Mouse (Mus musculus) midbrain, embryonic 14.5 days (tissue): ENCODE measurements around the gene Hspa4. TPM values are rescaled to one million over a fixed set of nuclear protein-coding genes. Genes with fewer than 3 reads are reported as not detected.

Experiments used
- ATAC-seq: fragments of 200-750 bp; cut with Nextera tagmentation; 2 replicates; pipeline ENCODE4 v1.8.0; 2017; ENCODE audit warnings: moderate number of reproducible peaks, moderate library complexity; ENCODE audit not compliant: low FRiP score, low TSS enrichment
- DNase-seq: peaks from one replicate; pipeline ENCODE4 v3.0.0-alpha.2; 2015
- H3K27ac ChIP-seq: fragments of 300-500 bp; sonication (generic); replicated peaks from 2 replicates; pipeline ENCODE4 v1.5.1; 2014; ENCODE audit warnings: mild to moderate bottlenecking, low read depth, low read length, moderate library complexity
- H3K27me3 ChIP-seq: fragments of 300-500 bp; sonication (generic); 2 replicates; pipeline ENCODE4 v1.6.1; 2014; ENCODE audit warnings: low read length, control low read depth, mixed read lengths; ENCODE audit not compliant: control insufficient read depth, insufficient read depth
- H3K36me3 ChIP-seq: fragments of 300-500 bp; sonication (generic); 2 replicates; pipeline ENCODE4 v1.6.1; 2014; ENCODE audit warnings: low read length, control low read depth; ENCODE audit not compliant: control insufficient read depth, insufficient read depth
- H3K4me1 ChIP-seq: fragments of 300-500 bp; sonication (generic); 2 replicates; pipeline ENCODE4 v1.6.1; 2014; ENCODE audit warnings: mild to moderate bottlenecking, antibody characterized with exemption, low read length, control low read depth; ENCODE audit not compliant: control insufficient read depth, insufficient read depth
- H3K4me2 ChIP-seq: fragments of 300-500 bp; sonication (generic); 2 replicates; pipeline ENCODE4 v1.6.1; 2014; ENCODE audit warnings: mild to moderate bottlenecking, low read length, moderate library complexity
- H3K4me3 ChIP-seq: fragments of 300-500 bp; sonication (generic); replicated peaks from 2 replicates; pipeline ENCODE4 v1.5.1; 2014; ENCODE audit warnings: low read depth, low read length
- H3K9ac ChIP-seq: fragments of 300-500 bp; sonication (generic); replicated peaks from 2 replicates; pipeline ENCODE4 v1.6.1; 2014; ENCODE audit warnings: mild to moderate bottlenecking, low read length, moderate library complexity
- H3K9me3 ChIP-seq: fragments of 300-500 bp; sonication (generic); 2 replicates; pipeline ENCODE4 v1.6.1; 2016; ENCODE audit warnings: low read length, control low read depth, mixed read lengths; ENCODE audit not compliant: control insufficient read depth
- WGBS: fragments of 180-500 bp; shearing (Covaris S2); extraction: QIAGEN DNeasy Blood & Tissue Kit; methylation state at CpG from one replicate; pipeline ENCODE4 v1.1.7; 2014; 5-methylcytosine and 5-hydroxymethylcytosine counted together
- polyA plus RNA-seq: library from polyadenylated mRNA; unstranded; fragments of >200 nt; fragmentation: Nextera tagmentation; extraction: Ambion mirVana; gene quantifications from 2 replicates; pipeline ENCODE4 v1.2.1, GENCODE M21; 2014

The Hspa4 gene
- polyA plus RNA-seq, 1 experiment from 2014 or later: 57.4 TPM

DNA sequence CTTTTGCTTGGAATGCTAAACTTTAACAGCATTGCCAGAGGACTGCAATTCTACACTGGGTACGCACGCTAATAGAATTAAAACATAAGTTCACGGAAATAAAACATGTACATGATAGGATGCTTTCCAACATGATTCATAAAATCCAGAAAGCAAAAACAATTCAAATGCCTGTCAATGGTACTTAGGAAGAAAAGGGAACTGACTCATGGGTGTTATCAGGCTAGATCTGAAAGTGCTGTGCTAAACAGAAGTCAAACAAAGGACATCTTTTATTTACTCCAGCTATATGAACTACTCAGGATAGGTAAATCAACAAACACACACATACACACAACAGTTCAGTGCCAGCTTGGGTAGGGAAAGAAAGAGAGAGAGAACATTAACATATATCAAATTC lies 24.9 kb downstream of the Hspa4 start:
- DNase-seq (no peak), ATAC-seq (no peak)
- Histone ChIP-seq H3K4me2 (no peak overlapping the region), H3K36me3 (peaks cover 70% of the 10 kb centered on the region), H3K9me3 (no peaks in the 10 kb centered on the region), H3K27me3 (no peaks in the 10 kb centered on the region), H3K27ac (no peak overlapping the region), H3K9ac (no peak overlapping the region), H3K4me3 (no peak overlapping the region), H3K4me1 (no peaks in the 10 kb centered on the region)
- WGBS: 96% methylated on average over 3 of the region's 3 CpGs

DNA sequence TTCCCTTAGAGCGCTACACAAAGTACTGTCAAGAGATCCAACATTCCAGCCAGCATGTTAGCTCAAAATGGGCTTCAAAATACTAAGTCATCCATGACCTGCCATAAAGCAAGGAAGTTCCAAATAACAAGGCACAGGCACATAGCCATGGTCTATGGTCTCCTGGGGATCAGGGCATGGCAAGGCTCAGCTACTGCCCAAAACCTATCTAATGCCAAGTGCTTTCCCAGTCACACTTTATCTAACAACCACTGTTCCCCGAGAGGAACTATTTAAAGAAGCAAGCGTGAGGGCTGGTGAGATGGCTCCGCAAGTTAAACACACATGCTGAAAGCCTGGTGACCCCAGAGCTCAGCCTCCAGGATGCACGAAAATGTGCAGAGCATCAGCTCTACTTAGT lies 26.9 kb downstream of the Hspa4 start:
- H3K9me3 ChIP-seq: no peaks in the 10 kb centered on the region
- 96% methylated on average over 5 of the region's 5 CpGs for WGBS
- H3K27me3 ChIP-seq: no peaks in the 10 kb centered on the region
- no peak for ATAC-seq
- no peaks in the 10 kb centered on the region for H3K4me1 ChIP-seq
- H3K4me3 ChIP-seq: no peak overlapping the region
- H3K4me2 ChIP-seq: no peak overlapping the region
- H3K27ac ChIP-seq: no peak overlapping the region
- H3K36me3 ChIP-seq: peaks cover 80% of the 10 kb centered on the region
- no peak for DNase-seq
- no peak overlapping the region for H3K9ac ChIP-seq

DNA sequence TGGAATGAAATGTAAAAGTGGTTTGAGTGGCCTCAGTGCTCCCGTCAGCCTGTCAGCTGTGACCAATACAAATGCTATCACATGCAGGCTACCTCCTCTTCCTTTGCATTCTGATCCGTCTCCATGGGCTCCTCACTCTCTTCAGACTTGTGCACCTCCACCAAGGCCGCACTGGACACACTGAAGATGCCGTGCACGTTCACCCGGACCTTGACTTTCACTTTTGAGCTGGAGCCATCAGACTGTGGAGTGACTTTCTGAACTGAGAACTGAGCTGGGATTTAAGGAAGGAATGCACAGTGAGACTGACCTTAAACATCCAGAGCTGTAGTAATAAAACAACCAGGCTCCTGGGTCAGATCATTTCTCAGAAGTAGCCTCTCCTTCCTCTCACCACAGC lies 30.7 kb downstream of the Hspa4 start:
- Histone ChIP-seq H3K4me3 (no peak overlapping the region), H3K36me3 (peaks cover 95% of the 10 kb centered on the region), H3K9ac (no peak overlapping the region), H3K27me3 (no peaks in the 10 kb centered on the region), H3K4me1 (no peaks in the 10 kb centered on the region), H3K27ac (no peak overlapping the region), H3K9me3 (no peaks in the 10 kb centered on the region), H3K4me2 (no peak overlapping the region)
- ATAC-seq (no peak), DNase-seq (no peak)
- WGBS: 95% methylated on average over 6 of the region's 6 CpGs

DNA sequence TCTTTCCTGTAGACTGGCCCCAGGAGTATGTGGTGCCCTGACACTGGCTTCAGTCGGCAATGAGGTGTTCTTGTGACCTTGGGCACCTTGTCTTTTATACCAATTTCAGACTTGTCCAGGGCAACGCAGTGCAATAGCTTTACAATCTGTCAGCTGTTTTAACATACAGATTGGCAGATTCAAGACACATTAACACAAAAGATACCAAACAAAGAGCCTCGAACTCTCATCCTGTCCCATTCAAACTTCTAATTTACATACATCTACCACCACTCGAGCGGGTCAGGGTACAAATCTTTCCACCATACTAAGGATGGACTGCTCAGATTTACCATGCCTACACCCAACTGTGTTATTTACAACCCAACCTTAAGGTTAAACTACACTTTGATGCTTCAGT lies 39.7 kb downstream of the Hspa4 start:
- no peak overlapping the region for H3K4me3 ChIP-seq
- peaks cover 54% of the 10 kb centered on the region for H3K36me3 ChIP-seq
- H3K27me3 ChIP-seq: no peaks in the 10 kb centered on the region
- no peak overlapping the region for H3K27ac ChIP-seq
- H3K4me2 ChIP-seq: no peak overlapping the region
- DNase-seq (no peak), ATAC-seq (no peak)
- H3K9ac ChIP-seq: no peak overlapping the region
- H3K9me3 ChIP-seq: no peaks in the 10 kb centered on the region
- H3K4me1 ChIP-seq: no peaks in the 10 kb centered on the region
- WGBS: 82% methylated on average over 5 of the region's 5 CpGs

DNA sequence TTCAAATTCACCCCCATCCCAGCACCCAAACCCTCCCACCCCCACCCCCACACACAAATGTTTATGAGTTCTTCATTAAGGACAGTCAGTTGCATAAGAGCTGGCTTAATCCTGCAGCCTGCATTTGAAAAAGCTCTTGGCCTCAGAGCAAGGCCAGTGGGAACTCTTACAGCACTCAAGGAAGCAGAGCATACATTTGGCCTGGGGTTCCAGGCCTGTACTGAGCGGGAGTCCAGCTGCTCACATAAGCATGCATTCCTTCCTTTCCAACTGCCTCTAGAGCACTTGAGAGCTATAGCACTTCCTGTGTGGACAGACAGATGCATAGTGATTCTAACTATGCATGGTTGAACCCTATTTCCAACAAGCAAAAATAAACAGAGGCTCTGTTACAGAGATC lies 40.2 kb downstream of the Hspa4 start:
- no peak for ATAC-seq
- WGBS: 88% methylated on average over 1 of the region's 1 CpGs
- DNase-seq: no peak
- Histone ChIP-seq H3K27me3 (no peaks in the 10 kb centered on the region), H3K27ac (no peak overlapping the region), H3K4me1 (no peaks in the 10 kb centered on the region), H3K4me3 (no peak overlapping the region), H3K36me3 (peaks cover 49% of the 10 kb centered on the region), H3K4me2 (no peak overlapping the region), H3K9ac (no peak overlapping the region), H3K9me3 (no peaks in the 10 kb centered on the region)

DNA sequence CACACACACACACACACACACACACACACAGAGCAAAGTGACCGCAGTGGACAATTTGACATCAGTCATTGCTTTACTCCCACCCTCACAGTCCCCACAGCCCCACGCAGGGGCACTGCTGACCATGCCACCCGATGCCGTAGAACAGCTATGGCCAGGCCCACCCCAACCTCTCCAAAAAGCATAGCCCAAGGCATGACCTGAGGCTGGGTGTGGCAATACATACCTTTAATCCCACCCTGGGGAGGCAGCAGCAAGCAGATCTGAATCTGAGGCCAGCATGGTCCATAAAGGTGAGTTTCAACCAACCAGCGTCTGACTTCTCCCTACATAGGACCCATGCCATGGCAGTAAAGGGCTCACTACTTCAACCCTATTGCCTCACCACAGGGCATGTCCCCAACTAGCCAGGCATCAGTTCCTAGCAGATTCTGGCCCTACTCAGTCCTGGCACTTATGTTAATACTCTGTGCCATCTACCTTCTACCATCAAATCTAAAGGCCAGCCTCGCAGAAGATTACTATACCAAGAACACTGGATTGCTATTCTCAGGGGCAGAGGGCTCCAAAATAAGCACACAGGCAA lies 41.1 kb downstream of the Hspa4 start:
- Histone ChIP-seq H3K9ac (no peak overlapping the region), H3K9me3 (no peaks in the 10 kb centered on the region), H3K36me3 (peaks cover 40% of the 10 kb centered on the region), H3K4me1 (no peaks in the 10 kb centered on the region), H3K27ac (no peak overlapping the region), H3K4me3 (no peak overlapping the region), H3K27me3 (no peaks in the 10 kb centered on the region), H3K4me2 (no peak overlapping the region)
- ATAC-seq: no peak
- no peak for DNase-seq
- 85% methylated on average over 6 of the region's 6 CpGs for whole genome bisulfite sequencing

- H3K27ac ChIP-seq: no peak overlapping the region
These were observed 43.3 kb downstream of the Hspa4 start for GRCm38 (mm10) chr11:53256914-53257313.

DNA sequence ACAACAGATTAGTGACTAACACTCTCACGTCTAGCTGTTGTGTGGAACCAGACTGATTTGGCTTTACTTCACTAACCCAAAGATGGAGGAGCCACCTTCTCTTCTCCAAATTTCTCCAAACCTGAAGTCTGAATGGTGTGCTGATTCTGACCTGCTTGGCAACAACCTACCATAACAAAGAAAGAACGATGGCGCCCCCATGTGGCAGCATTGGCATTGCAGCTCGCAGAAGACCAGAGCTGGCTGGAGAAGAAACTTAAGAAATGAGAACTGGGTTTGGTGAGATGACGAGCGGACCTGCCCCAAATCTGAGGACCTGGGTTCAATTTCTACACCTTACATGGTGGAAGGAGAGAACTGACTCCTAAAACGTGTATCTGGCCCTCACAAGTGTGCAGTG lies 45.3 kb downstream of the Hspa4 start:
- no peaks in the 10 kb centered on the region for H3K27me3 ChIP-seq
- H3K36me3 ChIP-seq: peaks cover 2% of the 10 kb centered on the region
- H3K4me2 ChIP-seq: no peak overlapping the region
- WGBS: 38% methylated on average over 7 of the region's 7 CpGs
- ATAC-seq: no peak
- no peak overlapping the region for H3K4me3 ChIP-seq
- no peaks in the 10 kb centered on the region for H3K9me3 ChIP-seq
- peak; percentile 87 for DNase-seq
- no peak overlapping the region for H3K27ac ChIP-seq
- no peaks in the 10 kb centered on the region for H3K4me1 ChIP-seq
- H3K9ac ChIP-seq: no peak overlapping the region

More at GRCm38 (mm10) chr11:53256914-53257313, 43.3 kb downstream of the Hspa4 start:
- no peaks in the 10 kb centered on the region for H3K9me3 ChIP-seq
- peaks cover 21% of the 10 kb centered on the region for H3K36me3 ChIP-seq
- 79% methylated on average over 2 of the region's 2 CpGs for WGBS
- DNase-seq (no peak), ATAC-seq (no peak)
- H3K4me3 ChIP-seq: no peak overlapping the region
- no peaks in the 10 kb centered on the region for H3K27me3 ChIP-seq
- H3K4me1 ChIP-seq: no peaks in the 10 kb centered on the region
- H3K4me2 ChIP-seq: no peak overlapping the region
- H3K9ac ChIP-seq: no peak overlapping the region

DNA sequence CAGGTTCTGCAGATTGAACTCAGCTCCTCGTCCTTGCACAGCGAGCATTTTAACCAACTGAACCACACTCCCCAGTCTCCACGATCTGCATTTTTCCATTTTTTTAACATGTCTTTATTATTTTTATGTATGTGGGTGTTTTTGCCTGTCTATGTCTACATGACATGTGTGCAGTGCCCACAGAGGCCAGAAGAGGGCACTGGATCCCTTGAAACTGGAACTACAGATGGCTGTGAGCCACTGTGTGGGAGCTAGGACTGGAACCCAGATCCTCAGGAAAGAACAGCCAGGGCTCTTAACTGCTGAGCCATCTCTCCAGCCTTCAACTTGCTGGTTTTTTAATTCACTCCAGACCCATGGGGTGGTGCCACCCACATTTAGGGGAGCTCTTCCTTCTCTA lies 45.8 kb downstream of the Hspa4 start:
- Histone ChIP-seq H3K4me2 (no peak overlapping the region), H3K27me3 (no peaks in the 10 kb centered on the region), H3K36me3 (no peaks in the 10 kb centered on the region), H3K9ac (no peak overlapping the region), H3K4me3 (no peak overlapping the region), H3K4me1 (no peaks in the 10 kb centered on the region), H3K27ac (no peak overlapping the region), H3K9me3 (no peaks in the 10 kb centered on the region)
- WGBS: 90% methylated on average over 3 of the region's 3 CpGs
- DNase-seq: no peak
- no peak for ATAC-seq
